Mouse (Mus musculus): ENCODE data around the gene Pilrb2. TPM values are rescaled to one million over a fixed set of nuclear protein-coding genes. Genes with fewer than 3 reads are reported as not detected.

Pilrb2 gene
- polyA plus RNA-seq, 1 experiment from 2014 or later, result 1.1 TPM

DNA sequence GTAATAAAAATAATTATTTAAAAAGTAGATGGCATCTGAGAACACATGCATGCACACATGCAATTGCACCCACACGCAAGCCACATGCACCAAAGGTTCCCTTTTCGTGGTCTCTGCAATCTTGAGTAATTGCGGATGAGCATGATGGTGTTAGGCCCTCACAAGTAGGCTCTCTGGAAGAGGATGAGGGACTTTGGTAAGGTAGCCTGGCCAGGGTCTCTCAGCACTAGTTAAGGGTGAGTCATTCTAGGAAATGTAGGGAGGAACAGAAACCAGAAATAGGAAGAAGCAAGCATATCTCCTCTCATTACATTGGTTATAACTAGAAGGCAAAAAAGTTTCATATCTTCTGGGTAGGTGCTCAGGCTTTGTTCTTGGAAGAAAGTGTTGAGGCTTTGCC, 46.6 kb downstream of the Pilrb2 start:
- no peak overlapping the region for H3K4me2 ChIP-seq (ENCODE audit: low read depth, low read length)
- no peaks in the 10 kb centered on the region for H3K27me3 ChIP-seq (ENCODE audit: control insufficient read depth, insufficient read depth, low read depth, low read length)
- ATAC-seq (ENCODE audit: low read depth), result no peak
- no peak overlapping the region for H3K4me3 ChIP-seq (ENCODE audit: low read length)
- no peaks in the 10 kb centered on the region for H3K36me3 ChIP-seq (ENCODE audit: control insufficient read depth, insufficient read depth, low read length)
- H3K9ac ChIP-seq (ENCODE audit: low read length), result no peak overlapping the region
- no peaks in the 10 kb centered on the region for H3K9me3 ChIP-seq (ENCODE audit: control insufficient read depth, low read length)
- H3K27ac ChIP-seq (ENCODE audit: low read length), result no peak overlapping the region
- H3K4me1 ChIP-seq (replicated peaks; ENCODE audit: control insufficient read depth, insufficient read depth, low read length), result no peaks in the 10 kb centered on the region; the same call in 1 of the 2 replicates
- 86% methylated on average over 3 of the region's 3 CpGs for WGBS

DNA sequence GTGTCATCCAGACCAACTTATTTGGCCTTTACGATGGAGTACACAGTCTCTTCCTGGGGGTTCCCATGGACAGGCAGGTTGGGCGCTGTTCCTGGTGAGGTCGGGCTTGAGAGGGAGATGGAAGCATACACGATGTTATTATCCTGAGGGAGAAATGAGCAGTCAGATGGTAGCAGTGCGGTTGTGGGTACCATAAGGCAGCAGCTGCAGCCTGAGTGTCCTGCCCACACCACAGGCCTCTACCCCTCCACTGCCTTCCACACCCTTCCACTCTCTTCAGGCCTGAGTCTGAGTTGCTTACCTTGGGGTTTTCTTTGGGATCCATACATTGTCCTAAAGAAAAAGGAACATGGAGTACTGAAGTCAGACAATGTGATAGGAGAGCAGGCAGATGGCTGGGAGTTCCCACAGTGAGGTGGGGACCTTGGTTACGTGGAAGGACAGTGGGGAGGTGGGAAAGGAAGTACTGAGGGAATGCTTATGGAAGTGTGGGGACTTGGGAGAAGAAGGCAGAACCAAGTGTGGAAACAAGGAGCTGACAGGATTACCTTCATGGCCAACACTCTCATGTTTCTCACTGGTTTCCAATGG, 48.1 kb downstream of the Pilrb2 start:
- Histone ChIP-seq H3K9ac (ENCODE audit: low read length) (no peak overlapping the region), H3K4me1 (replicated peaks; ENCODE audit: control insufficient read depth, insufficient read depth, low read length) (no peaks in the 10 kb centered on the region), H3K9me3 (ENCODE audit: control insufficient read depth, low read length) (no peaks in the 10 kb centered on the region), H3K4me3 (ENCODE audit: low read length) (no peak overlapping the region), H3K27me3 (ENCODE audit: control insufficient read depth, insufficient read depth, low read depth, low read length) (no peaks in the 10 kb centered on the region), H3K27ac (ENCODE audit: low read length) (no peak overlapping the region), H3K4me2 (ENCODE audit: low read depth, low read length) (no peak overlapping the region), H3K36me3 (ENCODE audit: control insufficient read depth, insufficient read depth, low read length) (no peaks in the 10 kb centered on the region)
- 79% methylated on average over 6 of the region's 6 CpGs for WGBS
- ATAC-seq (ENCODE audit: low read depth), result no peak

DNA sequence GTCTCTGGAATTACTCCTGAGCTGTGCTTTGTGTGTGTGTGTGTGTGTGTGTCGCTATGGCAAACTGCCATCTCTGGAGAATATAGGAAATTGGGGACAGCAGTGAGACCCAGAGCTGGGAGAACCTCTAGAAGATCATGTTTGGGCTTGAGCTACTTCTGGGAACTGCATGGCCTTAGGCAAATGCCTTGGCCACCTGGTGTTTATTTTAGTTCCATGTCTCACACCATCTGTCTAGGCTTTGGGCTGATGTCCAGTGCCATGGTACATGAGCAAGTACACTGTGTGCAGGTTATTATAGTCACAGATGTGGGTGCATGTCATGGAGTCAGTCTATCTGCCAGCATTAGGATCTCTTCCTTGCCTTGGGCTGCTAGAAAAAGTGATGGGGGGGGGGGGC, 49.0 kb downstream of the Pilrb2 start:
- ATAC-seq (ENCODE audit: low read depth), result no peak
- WGBS, result 91% methylated on average over 1 of the region's 1 CpGs
- Histone ChIP-seq H3K4me2 (ENCODE audit: low read depth, low read length) (no peak overlapping the region), H3K4me1 (replicated peaks; ENCODE audit: control insufficient read depth, insufficient read depth, low read length) (no peaks in the 10 kb centered on the region), H3K27me3 (ENCODE audit: control insufficient read depth, insufficient read depth, low read depth, low read length) (no peaks in the 10 kb centered on the region), H3K36me3 (ENCODE audit: control insufficient read depth, insufficient read depth, low read length) (no peaks in the 10 kb centered on the region), H3K9me3 (ENCODE audit: control insufficient read depth, low read length) (no peaks in the 10 kb centered on the region), H3K4me3 (ENCODE audit: low read length) (no peak overlapping the region), H3K27ac (ENCODE audit: low read length) (no peak overlapping the region), H3K9ac (ENCODE audit: low read length) (no peak overlapping the region)

DNA sequence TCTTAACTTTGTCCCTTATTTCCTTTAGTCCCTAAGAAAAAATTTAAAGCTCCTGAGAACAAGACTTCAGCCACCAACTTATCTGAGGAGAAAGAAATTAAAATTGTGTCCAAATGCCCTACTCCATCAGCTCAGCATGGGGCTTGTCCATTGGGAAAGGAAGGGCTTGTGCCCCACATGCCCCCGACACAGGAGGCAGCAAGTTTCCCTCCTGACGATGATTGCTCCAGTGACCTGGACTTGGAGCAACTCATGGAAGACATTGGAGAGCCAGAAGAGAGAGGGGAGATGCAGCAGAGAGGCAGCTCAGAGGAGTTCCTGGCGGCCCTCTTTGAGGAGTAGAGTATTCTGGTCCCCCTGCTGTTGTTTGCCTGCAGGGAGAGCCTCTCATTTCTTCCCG, 49.5 kb downstream of the Pilrb2 start:
- no peak overlapping the region for H3K4me2 ChIP-seq (ENCODE audit: low read depth, low read length)
- no peak overlapping the region for H3K9ac ChIP-seq (ENCODE audit: low read length)
- H3K4me1 ChIP-seq (replicated peaks; ENCODE audit: control insufficient read depth, insufficient read depth, low read length), result no peaks in the 10 kb centered on the region
- ATAC-seq (ENCODE audit: low read depth), result no peak
- H3K4me3 ChIP-seq (ENCODE audit: low read length), result no peak overlapping the region
- no peak overlapping the region for H3K27ac ChIP-seq (ENCODE audit: low read length)
- WGBS, result 65% methylated on average over 4 of the region's 4 CpGs
- H3K36me3 ChIP-seq (ENCODE audit: control insufficient read depth, insufficient read depth, low read length), result no peaks in the 10 kb centered on the region
- no peaks in the 10 kb centered on the region for H3K27me3 ChIP-seq (ENCODE audit: control insufficient read depth, insufficient read depth, low read depth, low read length)
- no peaks in the 10 kb centered on the region for H3K9me3 ChIP-seq (ENCODE audit: control insufficient read depth, low read length)

DNA sequence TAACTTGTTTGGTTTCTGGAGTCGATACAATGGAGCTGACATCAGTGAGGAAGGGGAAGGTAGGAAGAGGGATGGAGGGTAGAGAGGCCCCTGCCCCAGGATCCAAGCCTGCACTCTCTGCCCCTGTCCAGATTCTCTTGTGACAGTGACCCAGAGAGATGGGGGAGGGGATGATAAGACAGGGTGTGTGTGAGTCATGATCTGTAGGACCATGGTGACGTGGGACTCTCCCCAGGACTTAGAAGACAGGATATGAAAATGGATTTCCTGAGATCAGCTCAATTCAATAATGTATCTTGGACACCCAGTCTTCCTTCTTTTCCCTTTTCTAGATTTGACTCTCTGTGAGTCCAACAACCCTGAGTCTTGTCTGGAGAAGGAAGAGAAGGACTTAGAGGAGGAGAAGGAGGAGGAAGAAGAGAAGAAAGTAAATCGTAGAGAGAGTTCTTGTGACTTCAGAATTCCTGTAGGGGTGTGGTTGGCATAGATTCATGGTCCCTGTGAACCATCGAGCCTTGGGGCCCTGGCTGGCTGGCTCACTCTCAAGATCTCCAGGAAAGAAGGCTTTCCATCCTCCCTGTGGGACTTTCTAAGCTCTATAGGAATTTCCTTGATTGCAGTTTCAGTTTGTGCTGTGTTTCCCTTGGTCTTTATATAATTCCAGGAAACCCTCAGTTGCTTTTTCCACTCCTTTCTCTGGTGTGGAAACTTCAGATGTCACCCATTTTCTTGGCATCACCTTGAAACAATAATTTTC, 54.0 kb downstream of the Pilrb2 start:
- no peak for ATAC-seq (ENCODE audit: low read depth)
- WGBS, result 55% methylated on average over 4 of the region's 4 CpGs
- Histone ChIP-seq H3K27me3 (ENCODE audit: control insufficient read depth, insufficient read depth, low read depth, low read length) (no peaks in the 10 kb centered on the region), H3K4me3 (ENCODE audit: low read length) (no peak overlapping the region), H3K4me2 (ENCODE audit: low read depth, low read length) (no peak overlapping the region), H3K4me1 (replicated peaks; ENCODE audit: control insufficient read depth, insufficient read depth, low read length) (no peaks in the 10 kb centered on the region), H3K9ac (ENCODE audit: low read length) (no peak overlapping the region), H3K9me3 (ENCODE audit: control insufficient read depth, low read length) (no peaks in the 10 kb centered on the region), H3K27ac (ENCODE audit: low read length) (no peak overlapping the region), H3K36me3 (ENCODE audit: control insufficient read depth, insufficient read depth, low read length) (no peaks in the 10 kb centered on the region; the same call in 1 of the 2 replicates)

Other genes starting within 250 kb of the Pilrb2 start
- 0.13 and 0.15 TPM in 2 replicates for gene Fbxo24, start 242.8 kb downstream of the Pilrb2 start, polyA plus RNA-seq (2015; fragmentation: Nextera tagmentation; extraction: Ambion mirVana)
- gene Lrch4, start 242.7 kb downstream of the Pilrb2 start, polyA plus RNA-seq (2015; fragmentation: Nextera tagmentation; extraction: Ambion mirVana), result 34.2 and 42.6 TPM in 2 replicates
- 14.8 and 18.1 TPM in 2 replicates for gene Gm20605, start 242.6 kb downstream of the Pilrb2 start, polyA plus RNA-seq (2015; fragmentation: Nextera tagmentation; extraction: Ambion mirVana)
- gene Sap25, start 230.5 kb downstream of the Pilrb2 start, polyA plus RNA-seq (2015; fragmentation: Nextera tagmentation; extraction: Ambion mirVana), result 9.7 and 12.4 TPM in 2 replicates
- 0.38 TPM in 1 of 2 replicates, not detected in the other for gene Irs3, start 226.1 kb downstream of the Pilrb2 start, polyA plus RNA-seq (2015; fragmentation: Nextera tagmentation; extraction: Ambion mirVana)
- gene Agfg2, start 187.1 kb downstream of the Pilrb2 start, polyA plus RNA-seq (2015; fragmentation: Nextera tagmentation; extraction: Ambion mirVana), result 14.2 and 16.3 TPM in 2 replicates
- gene Nyap1, start 130.2 kb downstream of the Pilrb2 start, polyA plus RNA-seq (2015; fragmentation: Nextera tagmentation; extraction: Ambion mirVana), result 1.6 and 1.9 TPM in 2 replicates
- gene Tsc22d4, start 126.1 kb downstream of the Pilrb2 start, polyA plus RNA-seq (2015; fragmentation: Nextera tagmentation; extraction: Ambion mirVana), result 140 and 146 TPM in 2 replicates
- 25.9 and 30.5 TPM in 2 replicates for gene Ppp1r35, start 93.0 kb downstream of the Pilrb2 start, polyA plus RNA-seq (2015; fragmentation: Nextera tagmentation; extraction: Ambion mirVana)
- gene Mepce, start 84.2 kb downstream of the Pilrb2 start, polyA plus RNA-seq (2015; fragmentation: Nextera tagmentation; extraction: Ambion mirVana), result 10.0 and 10.5 TPM in 2 replicates
- gene Zcwpw1, start 84.0 kb downstream of the Pilrb2 start, polyA plus RNA-seq (2015; fragmentation: Nextera tagmentation; extraction: Ambion mirVana), result 24.3 and 26.8 TPM in 2 replicates
- gene Pilra, start 35.5 kb downstream of the Pilrb2 start, polyA plus RNA-seq (2015; fragmentation: Nextera tagmentation; extraction: Ambion mirVana), result 4.4 and 5.2 TPM in 2 replicates
- 1.1 and 1.8 TPM in 2 replicates for gene Pilrb1, start 13.7 kb downstream of the Pilrb2 start, polyA plus RNA-seq (2015; fragmentation: Nextera tagmentation; extraction: Ambion mirVana)
- gene Cyp3a13, start 49.8 kb upstream of the Pilrb2 start, polyA plus RNA-seq (2015; fragmentation: Nextera tagmentation; extraction: Ambion mirVana), result 0.77 and 0.79 TPM in 2 replicates
- gene Gjc3, start 91.3 kb upstream of the Pilrb2 start, polyA plus RNA-seq (2015; fragmentation: Nextera tagmentation; extraction: Ambion mirVana), result 0.08 and 0.10 TPM in 2 replicates
- gene Azgp1, start 109.7 kb upstream of the Pilrb2 start, polyA plus RNA-seq (2015; fragmentation: Nextera tagmentation; extraction: Ambion mirVana), result 1.1 TPM in 1 of 2 replicates, not detected in the other
- gene Smok3a, start 149.4 kb upstream of the Pilrb2 start, polyA plus RNA-seq (2015; fragmentation: Nextera tagmentation; extraction: Ambion mirVana), result not detected in 2 replicates
- gene Smok3b, start 149.6 kb upstream of the Pilrb2 start, polyA plus RNA-seq (2015; fragmentation: Nextera tagmentation; extraction: Ambion mirVana), result not detected in 2 replicates
- gene Smok3c, start 181.4 kb upstream of the Pilrb2 start, polyA plus RNA-seq (2015; fragmentation: Nextera tagmentation; extraction: Ambion mirVana), result not detected in 2 replicates
- gene Zkscan1, start 213.3 kb upstream of the Pilrb2 start, polyA plus RNA-seq (2015; fragmentation: Nextera tagmentation; extraction: Ambion mirVana), result 14.8 and 18.1 TPM in 2 replicates
- gene Zscan21, start 245.1 kb upstream of the Pilrb2 start, polyA plus RNA-seq (2015; fragmentation: Nextera tagmentation; extraction: Ambion mirVana), result 57.9 and 61.5 TPM in 2 replicates

All from lung, embryonic 16.5 days (tissue).